Mouse (Mus musculus): ENCODE measurements around the gene Stab2. TPM values are rescaled to one million over a fixed set of nuclear protein-coding genes. Genes with fewer than 3 reads are reported as not detected.
A peak's percentile ranks its signal among the peaks of the same experiment; 100 is the strongest.

Stab2 gene
- total and polyA plus RNA-seq, 3 experiments: 0.28 to 0.45 (median 0.29) TPM

DNA sequence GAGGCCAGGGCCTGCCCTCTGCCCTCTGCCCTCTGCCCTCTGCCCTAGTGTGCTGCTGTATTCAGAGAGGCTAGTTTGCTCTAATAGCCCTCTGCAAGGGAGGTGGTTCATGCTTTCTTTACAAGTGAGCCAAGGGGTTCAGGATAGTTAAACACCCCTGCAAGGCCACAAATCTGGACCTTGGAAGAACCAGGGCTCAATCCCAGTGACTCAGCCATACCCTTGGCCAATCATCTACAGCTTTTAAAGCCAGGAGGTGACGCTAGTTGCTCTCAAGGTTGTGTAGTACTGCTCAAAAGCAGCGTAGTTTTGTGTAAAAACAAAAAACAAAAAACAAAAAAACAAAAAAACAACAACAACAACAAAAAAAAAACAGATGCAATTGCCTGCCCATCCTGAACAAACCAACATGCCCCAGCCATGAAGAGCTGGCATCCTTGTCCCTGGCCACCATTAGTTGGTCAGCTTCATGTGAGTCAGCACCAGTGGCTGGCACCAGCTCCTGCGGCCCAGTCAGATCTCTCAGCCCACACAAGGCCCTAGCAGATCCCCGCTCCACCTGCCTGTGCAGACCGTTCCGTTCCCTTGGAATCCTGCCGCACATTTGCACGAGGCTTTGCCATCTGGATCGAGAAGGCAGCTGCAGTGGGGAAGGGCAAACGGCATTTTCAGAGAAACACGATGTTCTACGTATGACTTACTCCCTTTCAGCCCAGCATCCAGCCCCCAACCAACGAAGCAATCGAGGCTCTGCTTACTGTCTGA lies 117.5 kb downstream of the Stab2 start:
- DNase-seq: peak; percentile 83

DNA sequence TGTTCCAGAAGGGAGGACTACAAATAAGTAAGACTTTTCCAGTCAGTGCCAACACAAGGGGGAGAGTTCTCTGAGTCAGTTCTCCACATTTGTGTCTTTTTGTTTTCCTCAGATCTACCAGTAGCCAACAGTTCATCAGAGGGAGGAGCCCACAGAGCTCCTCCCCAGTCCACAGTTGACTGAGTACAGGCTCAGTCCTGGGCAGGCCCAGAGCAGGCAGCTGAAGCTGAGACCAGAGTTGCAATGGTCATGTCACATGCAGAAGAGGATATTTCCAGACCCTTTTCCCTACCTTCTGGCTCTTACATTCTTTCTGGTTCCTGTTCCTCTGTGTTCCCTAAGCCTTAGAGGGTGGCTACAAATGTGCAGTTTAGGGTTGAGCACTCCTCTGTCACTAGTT lies 118.4 kb downstream of the Stab2 start:
- peak; percentile 38 for DNase-seq

DNA sequence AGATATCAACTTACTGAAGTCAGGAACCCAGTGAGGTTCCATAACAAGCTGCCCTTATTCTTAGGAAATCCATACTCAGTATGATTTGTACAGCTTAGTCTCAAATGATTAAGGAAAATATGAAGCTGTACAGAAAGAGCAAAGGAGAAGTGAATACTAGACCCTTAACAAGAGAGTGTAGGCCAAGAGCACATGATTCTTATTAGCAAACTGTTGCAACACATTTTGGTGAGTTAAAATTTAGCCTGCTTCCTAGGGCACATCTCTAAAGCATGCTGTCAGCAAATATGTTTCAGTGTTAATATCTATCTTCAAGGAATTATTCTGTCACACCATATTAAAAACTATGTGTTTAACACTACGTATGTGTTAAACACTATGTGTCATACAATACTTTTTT lies 121.4 kb downstream of the Stab2 start:
- no peak for DNase-seq

DNA sequence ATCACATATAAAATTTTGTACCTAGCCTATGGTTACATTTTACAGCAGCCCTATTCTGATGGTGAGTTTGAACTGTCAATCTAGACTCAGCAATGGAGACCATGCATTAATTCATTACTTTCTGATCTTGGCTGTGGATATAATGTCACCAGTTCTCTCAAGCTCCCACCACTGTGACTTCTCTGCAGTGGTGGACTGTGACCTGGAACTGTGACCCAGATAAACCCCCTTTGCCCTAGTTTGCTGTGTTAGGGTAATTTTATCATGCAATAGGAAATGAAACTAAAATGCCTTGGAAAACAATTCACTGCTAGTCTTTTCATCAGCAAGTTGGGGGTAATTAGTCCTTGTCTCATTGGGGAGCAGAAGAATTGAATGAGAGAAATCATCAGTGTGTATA lies 126.4 kb downstream of the Stab2 start:
- no peak for DNase-seq

DNA sequence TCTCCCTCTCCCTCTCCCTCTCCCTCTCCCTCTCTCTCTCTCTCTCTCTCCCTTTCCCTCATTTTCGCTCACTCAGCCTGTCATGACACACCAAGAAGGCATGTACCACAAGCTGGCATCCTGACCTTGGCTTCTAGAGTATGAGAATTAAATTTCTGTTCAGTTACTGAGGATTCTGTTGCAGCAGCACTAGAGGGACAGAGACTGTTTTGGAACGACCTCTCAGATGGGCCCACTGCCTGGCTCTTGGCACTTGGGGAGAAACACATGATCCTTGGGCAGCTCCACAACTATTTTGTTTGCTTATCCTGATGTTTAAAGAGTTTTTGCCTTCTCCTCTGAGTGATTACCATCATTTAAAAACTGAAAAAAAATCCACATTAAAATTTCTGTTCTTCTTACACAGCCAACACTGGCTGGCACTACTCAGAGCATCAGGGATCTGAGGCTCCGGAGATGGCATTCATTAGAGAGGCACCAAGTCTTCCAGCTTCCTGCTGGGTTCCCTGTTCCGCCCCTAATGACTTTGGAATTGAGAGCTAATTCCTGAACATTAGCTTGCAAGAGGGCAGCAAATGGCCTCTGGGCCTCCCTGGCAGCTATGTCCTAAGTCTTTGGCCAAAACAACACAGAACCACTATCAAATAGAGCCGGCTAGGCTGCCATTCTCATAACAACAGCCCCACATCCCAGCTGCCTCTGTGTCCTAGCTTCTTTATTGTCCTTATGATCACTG lies 127.6 kb downstream of the Stab2 start:
- peak; percentile 70 for DNase-seq

DNA sequence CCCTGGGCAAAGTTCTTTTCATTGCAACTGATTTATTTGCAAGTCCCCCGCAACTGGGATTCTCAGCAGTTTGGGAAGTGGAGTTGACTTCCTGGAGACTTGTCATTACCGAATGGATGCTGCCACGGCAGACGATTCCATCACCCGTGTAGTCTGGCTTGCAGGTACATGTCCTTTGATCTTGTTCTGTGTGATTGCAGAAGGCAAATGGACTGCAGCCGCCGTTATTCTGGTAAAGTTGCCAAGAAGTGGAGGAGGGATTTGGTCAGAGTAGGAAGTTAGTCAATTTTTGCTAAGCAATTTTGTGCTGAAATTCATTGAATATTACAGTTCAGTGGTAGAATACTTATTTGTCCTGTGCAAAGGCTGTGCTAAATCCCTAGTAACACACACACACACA lies 129.1 kb downstream of the Stab2 start:
- DNase-seq: no peak

DNA sequence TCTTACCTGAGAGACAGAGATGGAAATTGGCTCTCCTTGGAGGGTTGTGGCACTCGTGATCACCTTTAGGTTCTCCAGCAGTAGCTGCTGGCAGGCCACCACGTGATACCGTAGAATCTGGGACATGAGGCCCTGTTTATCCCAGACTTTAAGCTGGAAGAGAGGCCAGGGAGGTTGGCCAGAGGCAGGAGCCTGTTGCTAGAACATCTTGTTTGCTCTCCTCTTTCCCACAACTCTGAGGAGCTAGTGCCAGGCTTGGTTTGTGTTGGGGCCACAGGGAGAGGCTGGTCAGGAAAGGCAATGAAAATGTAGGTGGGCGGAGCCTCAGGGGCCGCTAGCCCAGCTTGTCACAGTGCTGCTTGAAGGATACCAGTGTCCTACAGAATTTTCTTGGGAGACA lies 135.2 kb downstream of the Stab2 start:
- DNase-seq: no peak

DNA sequence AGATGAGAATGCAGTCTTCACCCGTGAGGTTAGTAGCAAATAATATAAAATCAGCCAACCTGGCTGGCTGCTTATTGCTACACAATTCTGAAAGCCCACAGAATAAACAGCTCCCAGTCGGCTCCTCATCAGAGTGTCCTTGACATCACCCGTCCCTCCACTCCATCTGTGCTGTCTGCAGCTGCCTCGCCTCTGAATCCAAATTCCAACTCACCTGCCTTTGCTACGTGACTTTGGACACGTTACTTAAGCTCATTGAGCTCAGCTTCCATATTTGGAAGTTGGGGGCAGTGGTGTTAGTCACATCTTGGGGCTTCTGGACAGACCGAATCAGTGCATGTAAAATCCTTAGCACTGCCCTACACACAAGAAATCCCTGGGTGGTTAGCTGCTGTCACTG lies 135.7 kb downstream of the Stab2 start:
- no peak for DNase-seq

DNA sequence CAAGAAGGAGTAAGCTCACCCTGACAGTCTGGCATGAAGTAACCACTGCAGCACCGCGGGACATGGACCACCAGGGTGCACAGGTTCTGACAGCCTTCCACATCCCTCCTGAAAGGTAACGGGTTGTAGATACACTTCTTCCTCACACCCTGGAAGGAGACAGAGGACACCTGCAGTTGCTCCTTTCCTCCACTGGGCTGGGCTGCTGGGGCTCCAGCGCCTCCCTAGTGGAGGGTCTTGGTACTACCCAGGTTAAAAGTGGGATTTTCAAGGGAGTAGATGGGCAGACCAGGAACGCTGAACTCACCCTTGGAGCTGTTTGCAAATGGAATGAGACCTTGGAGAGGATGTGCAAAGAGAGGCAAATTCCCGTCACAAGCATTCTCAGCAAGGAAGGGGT lies 144.4 kb downstream of the Stab2 start:
- no peak for DNase-seq

DNA sequence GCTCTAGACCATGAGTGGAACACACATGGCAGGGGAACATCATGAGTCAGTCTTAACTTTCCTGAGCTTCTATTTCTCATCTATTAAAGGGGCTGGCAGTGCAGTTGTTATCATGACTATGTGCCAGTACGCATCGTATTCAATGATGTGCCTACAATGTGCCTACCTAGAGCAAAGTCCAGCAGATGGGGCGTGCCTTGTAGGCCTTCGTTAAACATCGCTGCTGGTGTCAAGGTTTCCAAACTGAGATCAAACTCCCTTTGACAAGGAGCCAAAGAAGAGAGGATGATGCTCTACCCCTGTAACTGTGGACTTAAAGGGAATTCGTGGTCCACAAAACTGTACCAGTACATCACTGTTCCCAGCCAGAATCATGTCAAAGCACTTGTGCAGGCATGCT lies 145.3 kb downstream of the Stab2 start:
- DNase-seq: no peak

DNA sequence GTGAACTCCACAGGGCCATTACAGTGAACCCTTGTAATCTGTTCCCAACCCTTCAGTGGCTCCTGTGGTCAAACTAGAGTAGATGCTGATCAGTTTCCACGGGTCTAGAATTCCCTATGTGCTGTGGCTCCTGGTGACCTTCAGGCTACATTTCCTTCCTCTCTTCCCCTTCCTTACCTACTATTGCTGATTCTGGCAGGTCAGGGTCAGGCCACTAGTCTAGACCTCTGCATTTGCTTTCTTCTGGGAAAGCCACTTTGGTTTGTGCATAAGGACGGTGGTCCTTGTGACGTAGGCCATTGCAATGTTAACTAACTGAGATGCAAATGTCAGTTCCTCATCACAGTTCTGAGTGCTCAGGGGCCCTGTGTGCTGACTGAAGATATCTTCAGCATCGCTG lies 147.4 kb downstream of the Stab2 start:
- DNase-seq: no peak

DNA sequence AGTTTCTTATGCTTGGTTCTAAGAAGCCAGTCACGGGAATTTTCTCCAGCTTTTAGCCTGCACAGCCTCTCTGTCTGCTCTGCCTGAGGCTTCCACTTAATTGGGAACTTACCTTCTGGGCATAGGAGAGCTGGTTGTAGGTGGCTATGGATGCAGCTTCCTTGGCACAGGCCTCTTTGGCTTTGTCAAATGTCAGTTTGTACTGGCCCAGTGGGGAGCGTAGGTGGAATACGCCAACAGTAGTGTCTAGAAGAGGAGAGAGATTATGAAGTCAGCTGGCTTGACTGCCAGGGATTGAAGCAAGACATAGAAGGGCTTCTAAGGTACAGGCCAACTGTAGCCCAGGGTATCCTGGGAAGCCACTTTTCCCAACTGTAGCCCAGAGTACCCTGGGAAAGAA lies 154.4 kb downstream of the Stab2 start:
- DNase-seq: no peak

DNA sequence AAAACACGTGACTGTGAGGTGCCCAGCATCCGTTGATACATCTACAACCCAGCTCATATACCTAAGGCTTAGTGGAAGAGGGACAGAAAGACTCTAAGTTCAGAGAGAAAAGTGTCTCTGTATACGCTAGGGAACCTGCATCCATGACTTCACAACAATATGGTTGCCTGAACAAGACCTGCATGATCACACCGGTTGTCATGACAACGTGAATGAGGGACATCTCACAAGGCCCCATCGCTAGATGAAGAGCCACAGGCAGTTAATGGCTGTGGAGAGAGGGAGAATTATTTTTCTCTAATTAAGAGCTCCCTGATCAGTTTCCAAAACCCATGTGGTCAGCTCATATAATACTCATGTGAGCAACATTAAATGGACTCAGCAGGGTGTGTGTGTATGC lies 155.7 kb downstream of the Stab2 start:
- no peak for DNase-seq

DNA sequence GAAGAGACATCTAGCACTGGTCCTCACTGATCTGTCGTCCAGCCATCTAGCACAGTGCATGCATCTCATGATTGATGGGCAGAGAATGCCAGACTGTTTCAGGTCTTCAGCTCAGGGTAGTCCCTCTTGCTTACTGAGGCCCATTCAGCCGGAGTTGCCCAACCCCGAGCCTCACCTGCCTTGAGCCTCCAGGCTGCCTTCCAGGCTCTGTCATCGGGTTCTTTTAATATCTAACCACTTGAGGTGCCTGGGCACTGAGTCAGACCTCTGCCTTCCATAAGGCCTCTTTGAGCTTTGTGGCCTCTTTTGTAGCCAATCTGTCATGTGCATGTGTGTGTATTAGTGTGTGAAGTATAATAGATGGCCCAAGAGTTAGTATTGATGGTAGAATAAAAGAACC lies 158.3 kb downstream of the Stab2 start:
- no peak for DNase-seq

DNA sequence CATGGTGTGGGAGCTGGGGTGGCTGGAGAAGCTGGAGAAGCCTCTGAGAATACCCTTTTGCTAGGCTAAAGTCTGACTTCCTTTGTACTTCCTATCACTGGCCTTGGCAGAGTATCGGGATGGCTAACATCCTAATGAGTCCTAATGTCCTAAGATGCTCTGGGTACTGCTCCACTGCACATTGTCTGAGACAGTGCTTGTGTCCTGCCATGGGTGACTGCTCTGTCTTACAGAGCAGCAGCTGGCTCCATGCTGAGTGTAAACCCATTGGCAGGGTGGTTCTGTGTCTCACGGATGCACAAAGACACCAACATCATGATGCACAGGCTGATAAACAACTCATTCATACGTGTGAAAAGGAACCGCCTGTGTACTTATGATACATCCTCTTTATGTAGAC lies 158.7 kb downstream of the Stab2 start:
- no peak for DNase-seq

DNA sequence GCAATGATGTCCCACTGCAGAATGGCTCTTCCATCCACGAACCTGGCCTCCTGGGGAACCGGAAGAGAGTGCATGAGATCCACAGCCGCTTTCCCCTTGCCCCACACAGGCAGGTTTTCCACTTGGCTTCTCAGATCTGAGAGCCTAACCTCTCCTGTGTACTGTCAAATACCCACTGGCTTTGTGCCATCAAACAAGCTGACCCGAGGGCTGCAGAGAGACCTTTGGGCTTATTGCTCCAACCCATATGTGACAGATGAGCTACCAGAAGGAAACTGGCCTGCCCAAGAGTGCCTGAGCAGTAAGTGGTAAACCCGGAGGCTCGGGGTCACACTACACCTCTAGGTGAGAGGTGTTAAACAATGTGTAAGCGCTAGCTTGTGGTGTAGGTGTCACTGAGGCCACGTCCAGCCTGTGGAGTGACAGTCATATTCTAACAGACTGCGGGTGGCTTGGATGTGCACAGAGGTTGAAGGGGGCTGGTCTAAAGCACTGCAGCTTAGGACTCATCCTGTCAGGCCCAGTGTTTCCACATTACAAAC lies 160.8 kb downstream of the Stab2 start:
- DNase-seq: no peak

DNA sequence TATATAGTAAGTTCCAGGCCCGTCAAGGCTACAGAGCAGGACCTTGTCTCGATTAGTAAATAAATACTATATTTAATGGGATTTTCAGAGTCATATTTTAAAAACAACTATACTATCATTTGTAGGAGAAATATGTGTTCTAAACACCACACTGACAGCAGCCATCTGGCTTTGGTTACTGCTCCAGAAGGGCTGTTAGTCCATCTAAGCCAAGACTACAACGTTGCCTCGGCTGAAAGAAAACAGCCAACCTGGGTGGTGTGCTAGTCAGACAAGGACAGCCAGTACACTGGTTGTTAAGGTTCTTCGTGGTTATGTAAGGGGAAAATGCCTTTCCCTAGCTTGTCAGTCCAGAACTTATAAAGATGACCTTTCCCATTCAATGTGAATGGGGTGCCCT lies 165.2 kb downstream of the Stab2 start:
- DNase-seq: no peak

DNA sequence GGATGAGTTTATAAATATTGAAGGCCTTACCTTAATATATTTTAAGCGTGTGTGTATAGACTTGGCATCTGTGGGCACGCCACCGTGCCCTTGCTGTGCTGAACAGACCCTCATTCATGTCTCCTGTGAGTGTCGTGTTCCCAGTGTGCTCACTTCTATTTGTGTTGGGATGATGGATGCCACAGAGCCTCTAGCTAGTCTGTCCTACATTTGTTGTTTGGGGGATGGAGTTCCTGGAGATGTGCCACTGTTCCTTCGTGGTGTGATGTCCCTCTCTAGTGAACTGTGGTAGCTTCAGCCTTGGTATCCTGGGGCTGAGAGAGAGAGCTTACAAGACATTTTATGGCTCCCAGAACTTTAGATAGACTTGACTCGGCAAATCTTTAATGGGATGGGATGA lies 169.0 kb downstream of the Stab2 start:
- DNase-seq: no peak

DNA sequence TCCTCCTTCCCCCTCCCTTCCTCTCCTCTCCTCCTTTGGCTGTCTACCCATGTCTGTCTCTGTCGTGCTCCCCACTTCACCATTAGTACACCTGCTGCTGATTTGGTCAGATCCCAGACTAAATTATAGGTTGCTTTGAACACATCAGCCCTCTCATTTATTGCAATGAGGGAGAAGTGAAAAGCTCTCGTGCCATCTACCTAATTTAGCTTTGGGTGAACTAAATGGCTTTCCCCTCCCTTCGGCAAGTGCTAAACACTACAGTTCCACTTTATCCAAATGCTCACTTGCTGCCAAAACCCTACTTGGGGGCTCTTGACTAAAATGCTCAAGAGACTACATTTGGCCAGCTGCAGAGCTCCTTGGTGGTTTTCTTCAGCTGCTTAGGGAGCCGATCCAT lies 171.0 kb downstream of the Stab2 start:
- DNase-seq: no peak

DNA sequence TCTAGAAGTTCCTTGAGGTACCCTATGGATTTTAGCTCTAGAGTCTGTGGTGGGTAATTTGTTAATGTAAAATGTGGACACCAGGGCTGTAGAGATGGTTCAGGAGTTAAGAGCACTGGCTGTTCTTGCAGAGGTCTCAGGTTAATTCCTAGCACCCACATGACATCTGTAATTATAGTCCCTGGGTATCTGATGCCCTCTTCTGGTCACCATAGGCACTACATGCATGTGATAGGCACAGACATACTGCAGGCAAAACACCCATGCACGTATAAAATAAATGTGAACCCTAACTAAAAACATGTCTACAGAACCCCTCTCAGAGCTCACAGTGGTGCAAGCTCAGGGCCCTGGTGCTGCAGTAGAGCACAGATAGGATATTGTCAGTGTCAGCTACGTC lies 178.3 kb downstream of the Stab2 start:
- no peak for DNase-seq

DNA sequence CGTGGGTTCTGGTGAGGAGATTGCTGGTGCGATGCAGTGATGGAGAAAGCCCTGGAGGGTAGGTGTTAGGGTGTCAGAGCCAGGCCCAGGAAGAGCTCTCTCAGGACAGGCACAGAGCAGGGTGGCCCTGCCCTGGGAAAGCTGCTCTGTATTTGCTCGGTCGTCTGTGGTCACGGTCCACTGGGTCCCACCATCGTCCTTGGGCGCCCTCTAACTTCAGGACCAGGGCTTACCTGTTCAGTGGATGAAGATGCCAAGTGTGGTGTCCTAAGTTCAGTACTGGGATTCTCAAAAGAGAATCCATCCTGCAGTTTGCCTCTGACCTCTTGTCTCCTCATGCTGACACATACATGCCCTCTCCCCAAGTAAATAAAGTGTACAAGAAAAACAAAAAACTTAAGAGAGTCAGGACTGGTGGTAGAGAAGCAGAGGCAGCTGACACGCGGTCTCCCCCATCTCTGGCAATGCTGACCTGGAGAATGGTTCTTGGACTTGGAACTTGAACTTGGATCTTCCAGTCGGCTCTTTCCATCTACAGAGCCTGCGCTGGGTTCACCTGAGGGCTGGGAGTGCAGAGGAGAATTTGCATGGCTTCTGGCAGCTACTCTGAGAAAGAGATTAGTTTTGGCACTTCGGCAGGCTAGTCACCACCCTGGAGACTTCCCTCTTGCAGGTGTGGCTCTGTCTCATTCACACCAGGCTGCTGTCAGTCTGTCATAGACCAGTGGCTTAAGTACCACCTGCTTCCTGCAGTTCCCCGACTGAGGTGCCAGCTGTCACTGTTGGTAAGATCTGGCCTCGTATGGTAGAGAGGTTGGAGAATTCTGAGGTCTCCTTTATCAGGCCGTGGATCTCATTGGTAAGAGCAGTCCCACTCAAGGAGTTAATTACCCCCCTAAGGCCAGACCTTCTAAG lies 179.3 kb downstream of the Stab2 start:
- no peak for DNase-seq

DNA sequence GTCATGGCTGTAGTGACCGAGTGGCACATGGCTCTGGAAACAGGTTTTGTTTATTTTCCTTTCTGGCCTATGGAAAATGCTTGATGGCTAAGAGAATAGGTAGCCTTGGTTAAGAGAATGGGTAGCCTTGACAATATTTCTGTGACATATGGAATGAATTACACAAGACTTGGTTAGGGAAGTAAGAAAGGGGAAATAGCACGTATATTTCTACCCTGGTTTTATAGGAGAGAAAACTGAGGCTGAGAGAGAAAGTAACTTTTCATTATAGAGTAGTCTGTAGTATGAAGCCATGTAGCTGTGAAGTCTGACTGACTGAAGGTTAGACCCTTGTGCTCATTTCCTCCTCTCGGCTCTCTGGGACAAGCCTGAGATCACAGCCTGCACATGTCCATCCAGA lies 180.9 kb downstream of the Stab2 start:
- no peak for DNase-seq

Measured in adrenal gland, adult 2 months (tissue).